Mouse (Mus musculus): ENCODE data around the gene Lgi4.

The Lgi4 gene

GRCm38 (mm10) chr7:31077885-31078445, 18.8 kb downstream of the Lgi4 start:
- DNase-seq (ENCODE audit: low spot score in 2 of 2): peak in 1 of 2 experiments; percentile 43

- DNase-seq (ENCODE audit: low spot score in 2 of 2): no peak
Measured at GRCm38 (mm10) chr7:31079670-31080069, 20.5 kb downstream of the Lgi4 start.

GRCm38 (mm10) chr7:31080611-31081010, 21.5 kb downstream of the Lgi4 start:
- no peak for DNase-seq (ENCODE audit: low spot score in 2 of 2)

- DNase-seq (ENCODE audit: low spot score in 2 of 2): no peak
Measured at GRCm38 (mm10) chr7:31081106-31081505, 22.0 kb downstream of the Lgi4 start.

GRCm38 (mm10) chr7:31082106-31082505, 23.0 kb downstream of the Lgi4 start:
- DNase-seq (ENCODE audit: low spot score in 2 of 2): no peak

- DNase-seq (ENCODE audit: low spot score in 2 of 2): peak in 1 of 2 experiments; percentile 74
Measured at GRCm38 (mm10) chr7:31082831-31083588, 23.9 kb downstream of the Lgi4 start.

GRCm38 (mm10) chr7:31084140-31084539, 25.0 kb downstream of the Lgi4 start:
- DNase-seq (ENCODE audit: low spot score in 2 of 2): no peak

GRCm38 (mm10) chr7:31085171-31085570, 26.0 kb downstream of the Lgi4 start:
- DNase-seq (ENCODE audit: low spot score in 2 of 2): peak in 1 of 2 experiments; percentile 70

GRCm38 (mm10) chr7:31086175-31086755, 27.1 kb downstream of the Lgi4 start:
- DNase-seq (ENCODE audit: low spot score in 2 of 2): no peak

- no peak for DNase-seq (ENCODE audit: low spot score in 2 of 2)
Measured at GRCm38 (mm10) chr7:31087262-31087661, 28.1 kb downstream of the Lgi4 start.

- DNase-seq (ENCODE audit: low spot score in 2 of 2): no peak
Measured at GRCm38 (mm10) chr7:31088206-31088605, 29.1 kb downstream of the Lgi4 start.

GRCm38 (mm10) chr7:31089721-31090120, 30.6 kb downstream of the Lgi4 start:
- DNase-seq (ENCODE audit: low spot score in 2 of 2): no peak

GRCm38 (mm10) chr7:31094774-31095501, 35.8 kb downstream of the Lgi4 start:
- DNase-seq (ENCODE audit: low spot score in 2 of 2): no peak

- DNase-seq (ENCODE audit: low spot score in 2 of 2): no peak
Measured at GRCm38 (mm10) chr7:31096892-31097564, 37.9 kb downstream of the Lgi4 start.

- DNase-seq (ENCODE audit: low spot score in 2 of 2): peak; percentile 86 to 91
Measured at GRCm38 (mm10) chr7:31097583-31098248, 38.6 kb downstream of the Lgi4 start.

- no peak for DNase-seq (ENCODE audit: low spot score in 2 of 2)
Measured at GRCm38 (mm10) chr7:31098697-31099611, 39.8 kb downstream of the Lgi4 start.

- DNase-seq (ENCODE audit: low spot score in 2 of 2): no peak
Measured at GRCm38 (mm10) chr7:31099612-31099982, 40.5 kb downstream of the Lgi4 start.

GRCm38 (mm10) chr7:31100786-31101185, 41.6 kb downstream of the Lgi4 start:
- DNase-seq (ENCODE audit: low spot score in 2 of 2): no peak

GRCm38 (mm10) chr7:31105061-31105768, 46.1 kb downstream of the Lgi4 start:
- DNase-seq (ENCODE audit: low spot score in 2 of 2): peak in 1 of 2 experiments; percentile 57

- DNase-seq (ENCODE audit: low spot score in 2 of 2): no peak
Measured at GRCm38 (mm10) chr7:31106166-31106565, 47.0 kb downstream of the Lgi4 start.

Data from urinary bladder, postnatal 36 days (tissue).